Mouse (Mus musculus) stomach, embryonic 14.5 days (tissue): ENCODE data around the gene Grik4. TPM values are rescaled to one million over a fixed set of nuclear protein-coding genes. Genes with fewer than 3 reads are reported as not detected.

Experiments used
- ATAC-seq: fragments of 200-750 bp; cut with Nextera tagmentation; 2 replicates; pipeline ENCODE4 v1.8.0; 2017; ENCODE audit warnings: low read depth, moderate TSS enrichment; ENCODE audit not compliant: insufficient number of reproducible peaks, insufficient read depth, low FRiP score
- H3K27ac ChIP-seq: fragments of 300-500 bp; sonication (generic); 2 replicates; pipeline ENCODE4 v1.5.1; 2014; ENCODE audit warnings: mild to moderate bottlenecking, low read length, moderate library complexity, mixed read lengths
- H3K27me3 ChIP-seq: fragments of 300-500 bp; sonication (generic); 2 replicates; pipeline ENCODE4 v1.6.1; 2014; ENCODE audit warnings: low read length, control low read depth, mixed read lengths; ENCODE audit not compliant: control insufficient read depth, insufficient read depth
- H3K36me3 ChIP-seq: fragments of 300-500 bp; sonication (generic); 2 replicates; pipeline ENCODE4 v1.6.1; 2014; ENCODE audit warnings: mild to moderate bottlenecking, control low read depth, low read length, moderate library complexity, mixed read lengths; ENCODE audit not compliant: control insufficient read depth, insufficient read depth
- H3K4me1 ChIP-seq: fragments of 300-500 bp; sonication (generic); 2 replicates; pipeline ENCODE4 v1.6.1; 2014; ENCODE audit warnings: low read length, control low read depth, mixed read lengths; ENCODE audit not compliant: control insufficient read depth, insufficient read depth
- H3K4me2 ChIP-seq: fragments of 300-500 bp; sonication (generic); replicated peaks from 2 replicates; pipeline ENCODE4 v1.6.1; 2014; ENCODE audit warnings: low read depth, low read length, control low read depth
- H3K4me3 ChIP-seq: fragments of 300-500 bp; sonication (generic); 2 replicates; pipeline ENCODE4 v1.5.1; 2014; ENCODE audit warnings: low read depth, low read length, control low read depth
- H3K9ac ChIP-seq: fragments of 300-500 bp; sonication (generic); replicated peaks from 2 replicates; pipeline ENCODE4 v1.6.1; 2014; ENCODE audit warnings: low read depth, mild to moderate bottlenecking, control low read depth, low read length, moderate library complexity, mixed read lengths
- H3K9me3 ChIP-seq: fragments of 300-500 bp; sonication (generic); 2 replicates; pipeline ENCODE4 v1.6.1; 2016; ENCODE audit warnings: low read depth, low read length, control low read depth; ENCODE audit not compliant: control insufficient read depth
- WGBS: fragments of 180-500 bp; shearing (Covaris S2); extraction: QIAGEN DNeasy Blood & Tissue Kit; methylation state at CpG from one replicate; pipeline ENCODE4 v1.1.7; 2014; 5-methylcytosine and 5-hydroxymethylcytosine counted together
- polyA plus RNA-seq: library from polyadenylated mRNA; unstranded; fragments of >200 nt; fragmentation: Nextera tagmentation; extraction: Ambion mirVana; gene quantifications from 2 replicates; pipeline ENCODE4 v1.2.1, GENCODE M21; 2014

Grik4 gene
- polyA plus RNA-seq, 1 experiment from 2014 or later = 1.4 TPM

GRCm38 (mm10) chr9:42881040-42881439 lies 63.3 kb downstream of the Grik4 start:
- no peaks in the 10 kb centered on the region for H3K36me3 ChIP-seq
- no peak overlapping the region for H3K9ac ChIP-seq
- H3K4me1 ChIP-seq = no peaks in the 10 kb centered on the region; the same call in 1 of the 2 replicates
- H3K27ac ChIP-seq = no peak overlapping the region
- no peaks in the 10 kb centered on the region for H3K27me3 ChIP-seq
- no peak overlapping the region for H3K4me2 ChIP-seq
- H3K4me3 ChIP-seq = no peak overlapping the region
- no peak for ATAC-seq
- 76% methylated on average over 8 of the region's 8 CpGs for WGBS
- no peaks in the 10 kb centered on the region for H3K9me3 ChIP-seq

DNA sequence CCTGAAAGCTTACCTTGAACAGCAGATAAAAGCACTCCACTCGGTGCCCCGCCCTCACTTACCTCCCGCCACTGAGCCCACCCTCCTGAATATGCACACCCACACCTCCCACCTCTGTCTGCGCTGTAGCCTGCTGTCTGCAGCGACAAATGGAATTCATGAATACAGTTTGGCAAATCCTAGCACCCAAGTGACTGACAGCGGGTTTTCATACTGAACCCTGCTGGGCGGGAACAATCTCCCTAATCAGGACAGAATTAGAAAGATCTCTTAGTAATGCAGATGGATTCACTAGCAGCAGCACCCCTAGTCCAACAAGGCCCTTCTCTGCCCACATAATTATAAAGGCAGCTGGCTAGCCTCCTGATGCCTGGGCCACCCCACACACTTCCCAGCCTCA lies 65.9 kb downstream of the Grik4 start:
- no peaks in the 10 kb centered on the region; the same call in 1 of the 2 replicates for H3K4me1 ChIP-seq
- H3K36me3 ChIP-seq = no peaks in the 10 kb centered on the region
- no peak overlapping the region for H3K9ac ChIP-seq
- no peak for ATAC-seq
- 27% methylated on average over 7 of the region's 7 CpGs for WGBS
- H3K27ac ChIP-seq = no peak overlapping the region
- H3K27me3 ChIP-seq = no peaks in the 10 kb centered on the region
- no peak overlapping the region for H3K4me3 ChIP-seq
- no peaks in the 10 kb centered on the region for H3K9me3 ChIP-seq
- H3K4me2 ChIP-seq = no peak overlapping the region

DNA sequence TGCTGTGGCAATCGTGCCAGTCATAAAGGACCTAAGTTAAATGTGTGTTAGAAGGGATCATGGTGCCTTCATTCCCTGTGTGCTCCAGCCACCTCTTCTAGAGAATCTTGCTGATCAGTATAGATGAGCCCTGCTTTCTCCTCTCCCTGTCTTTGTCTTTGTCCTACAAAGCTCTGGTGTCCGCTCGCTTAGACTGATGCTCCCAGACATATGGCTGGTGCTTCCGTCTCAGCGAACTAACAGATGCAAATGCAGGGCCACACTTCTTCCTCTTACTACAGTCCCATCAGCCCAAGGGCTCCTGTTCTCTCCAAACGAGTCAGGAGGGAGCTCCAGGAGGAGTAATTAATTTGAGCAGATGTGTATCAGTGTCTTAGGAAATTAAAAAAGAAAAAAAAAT lies 71.4 kb downstream of the Grik4 start:
- no peak overlapping the region for H3K4me2 ChIP-seq
- no peak overlapping the region for H3K4me3 ChIP-seq
- no peak overlapping the region for H3K9ac ChIP-seq
- H3K4me1 ChIP-seq = no peaks in the 10 kb centered on the region
- no peaks in the 10 kb centered on the region for H3K36me3 ChIP-seq
- H3K27ac ChIP-seq = no peak overlapping the region
- WGBS = 84% methylated on average over 6 of the region's 6 CpGs
- ATAC-seq = no peak
- no peaks in the 10 kb centered on the region for H3K27me3 ChIP-seq
- H3K9me3 ChIP-seq = no peaks in the 10 kb centered on the region

DNA sequence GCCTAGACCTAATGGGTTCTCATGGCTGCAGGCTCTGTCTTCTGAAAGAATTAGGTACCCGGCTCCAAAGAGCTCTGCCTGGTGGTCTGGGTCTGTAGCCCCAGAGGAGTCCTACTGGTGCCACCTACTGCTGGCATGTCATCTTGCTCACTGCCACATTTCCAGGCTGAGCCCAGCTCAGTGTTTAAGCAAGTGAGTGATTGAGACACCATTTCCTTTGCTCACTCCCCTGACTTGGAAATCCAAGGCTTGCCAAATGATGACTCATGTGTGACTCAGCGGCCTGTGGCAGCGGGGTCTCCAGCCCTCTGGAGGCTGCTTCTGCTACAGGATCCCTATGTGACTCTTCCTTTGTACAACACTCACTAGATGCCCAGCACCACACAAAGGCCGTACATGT lies 72.6 kb downstream of the Grik4 start:
- H3K9ac ChIP-seq = no peak overlapping the region
- H3K27me3 ChIP-seq = no peaks in the 10 kb centered on the region
- 79% methylated on average over 4 of the region's 4 CpGs for WGBS
- no peaks in the 10 kb centered on the region for H3K36me3 ChIP-seq
- peak; percentile 28; the same call in 1 of the 2 replicates for ATAC-seq
- H3K4me3 ChIP-seq = no peak overlapping the region
- H3K4me1 ChIP-seq = no peaks in the 10 kb centered on the region
- no peak overlapping the region for H3K27ac ChIP-seq
- H3K9me3 ChIP-seq = no peaks in the 10 kb centered on the region
- H3K4me2 ChIP-seq = no peak overlapping the region

DNA sequence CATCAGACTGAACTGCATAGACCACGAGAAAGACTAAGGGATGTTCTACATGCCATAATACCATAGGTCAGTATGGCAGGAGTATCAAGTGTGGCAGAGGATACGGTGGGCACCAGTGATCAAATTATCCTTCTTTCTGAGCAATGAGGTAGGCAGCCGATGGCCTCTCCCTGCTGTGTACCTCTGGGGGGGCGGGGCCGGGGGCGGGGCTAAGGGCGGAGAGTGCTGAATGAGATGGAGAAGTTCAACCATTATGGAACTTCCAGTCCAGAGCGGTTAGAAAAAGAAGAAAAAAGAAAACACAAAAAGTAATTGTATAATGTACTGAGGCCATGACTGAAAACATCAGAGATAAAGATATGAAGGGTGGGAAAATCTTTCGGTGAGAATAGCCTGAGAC lies 74.0 kb downstream of the Grik4 start:
- WGBS = 40% methylated on average over 9 of the region's 9 CpGs
- Histone ChIP-seq H3K4me2 (no peak overlapping the region), H3K9ac (no peak overlapping the region), H3K9me3 (no peaks in the 10 kb centered on the region), H3K36me3 (no peaks in the 10 kb centered on the region), H3K27ac (no peak overlapping the region), H3K27me3 (no peaks in the 10 kb centered on the region), H3K4me1 (peaks cover 9% of the 10 kb centered on the region; the same call in 1 of the 2 replicates), H3K4me3 (no peak overlapping the region)
- no peak for ATAC-seq

DNA sequence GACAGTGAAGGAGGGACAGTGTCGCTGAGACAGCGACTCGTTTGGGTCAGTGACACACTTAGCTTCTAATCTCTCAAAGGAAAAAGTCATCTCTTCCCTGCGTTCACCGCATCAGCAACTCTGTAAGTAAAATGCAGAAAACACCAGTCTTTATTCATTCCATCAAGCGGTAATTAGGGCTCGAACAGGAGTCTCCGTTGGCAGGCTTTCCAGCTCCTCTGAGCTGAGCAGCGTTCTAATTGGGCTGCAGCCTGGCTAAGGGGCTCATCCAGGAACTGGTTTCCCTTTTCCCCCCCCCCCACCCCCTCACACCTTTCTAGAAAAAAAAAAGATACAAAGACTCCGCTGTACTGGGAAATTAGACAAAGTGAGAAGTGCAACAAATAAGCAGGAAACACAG lies 75.8 kb downstream of the Grik4 start:
- no peak for ATAC-seq

DNA sequence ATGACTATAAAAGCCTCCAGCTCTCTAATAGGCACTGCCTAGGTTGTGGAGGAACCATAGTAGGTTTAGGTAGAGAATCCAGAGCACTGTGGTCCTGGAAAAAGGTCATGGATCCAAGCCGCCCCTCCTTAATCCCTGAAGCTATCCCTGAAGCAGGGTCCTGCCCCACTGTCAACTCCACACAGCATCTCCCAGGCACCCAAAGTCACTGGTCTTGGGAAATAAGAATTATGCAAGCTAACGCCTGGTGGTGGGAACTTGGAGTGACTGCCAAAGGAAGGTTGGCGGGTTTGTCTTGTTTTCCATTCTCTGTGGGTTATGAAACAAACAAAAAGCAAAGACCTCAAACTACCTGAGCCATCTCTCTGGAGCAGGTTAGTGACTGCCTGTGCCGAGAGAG lies 77.6 kb downstream of the Grik4 start:
- Histone ChIP-seq H3K4me2 (no peak overlapping the region), H3K36me3 (no peaks in the 10 kb centered on the region), H3K4me1 (peaks cover 11% of the 10 kb centered on the region; the same call in 1 of the 2 replicates), H3K9ac (no peak overlapping the region), H3K27me3 (no peaks in the 10 kb centered on the region), H3K9me3 (no peaks in the 10 kb centered on the region), H3K27ac (no peak overlapping the region), H3K4me3 (no peak overlapping the region)
- 89% methylated on average over 4 of the region's 4 CpGs for WGBS
- no peak for ATAC-seq

More for the DNA sequence above, 75.8 kb downstream of the Grik4 start:
- H3K27me3 ChIP-seq = no peaks in the 10 kb centered on the region
- 65% methylated on average over 10 of the region's 10 CpGs for WGBS
- peaks cover 11% of the 10 kb centered on the region; the same call in 1 of the 2 replicates for H3K4me1 ChIP-seq
- H3K9me3 ChIP-seq = no peaks in the 10 kb centered on the region
- H3K4me2 ChIP-seq = no peak overlapping the region
- H3K4me3 ChIP-seq = no peak overlapping the region
- H3K27ac ChIP-seq = no peak overlapping the region
- no peaks in the 10 kb centered on the region for H3K36me3 ChIP-seq
- H3K9ac ChIP-seq = no peak overlapping the region

- Histone ChIP-seq H3K4me2 (no peak overlapping the region), H3K9me3 (no peaks in the 10 kb centered on the region), H3K36me3 (no peaks in the 10 kb centered on the region), H3K27ac (peak overlapping the region; percentile 53), H3K27me3 (no peaks in the 10 kb centered on the region), H3K4me1 (peaks cover 17% of the 10 kb centered on the region), H3K9ac (no peak overlapping the region), H3K4me3 (no peak overlapping the region)
- 29% methylated on average over 11 of the region's 11 CpGs for WGBS
- peak; percentile 57 for ATAC-seq
Observed at GRCm38 (mm10) chr9:42865036-42865829, 79.1 kb downstream of the Grik4 start.

DNA sequence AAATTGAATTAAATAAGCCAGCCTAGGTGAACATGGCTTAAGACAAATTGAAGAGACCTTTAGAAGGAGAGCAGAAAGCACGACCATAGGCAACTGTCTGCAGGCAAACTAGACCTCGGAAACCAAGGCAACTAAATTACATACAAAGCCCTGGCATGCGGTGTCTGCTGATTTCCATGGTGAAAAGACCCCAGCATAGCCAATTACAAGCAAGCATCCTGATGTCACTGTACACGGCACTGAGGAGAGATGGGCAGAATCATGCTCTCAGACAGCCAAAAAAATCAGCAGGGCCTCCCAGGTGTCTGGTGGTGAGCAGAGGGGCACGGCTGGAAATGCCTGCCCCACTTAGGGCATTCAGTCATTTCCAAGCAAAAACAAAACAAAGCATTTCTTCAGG lies 80.9 kb downstream of the Grik4 start:
- no peak overlapping the region for H3K27ac ChIP-seq
- H3K4me1 ChIP-seq = peaks cover 17% of the 10 kb centered on the region
- H3K27me3 ChIP-seq = no peaks in the 10 kb centered on the region
- H3K4me2 ChIP-seq = no peak overlapping the region
- 65% methylated on average over 5 of the region's 5 CpGs for WGBS
- ATAC-seq = no peak
- H3K9ac ChIP-seq = no peak overlapping the region
- H3K9me3 ChIP-seq = no peaks in the 10 kb centered on the region
- no peaks in the 10 kb centered on the region for H3K36me3 ChIP-seq
- no peak overlapping the region for H3K4me3 ChIP-seq
